Mouse (Mus musculus) left cerebral cortex, adult 2 months (tissue): Measurements from ENCODE around the gene Miga1. TPM values are rescaled to one million over a fixed set of nuclear protein-coding genes. Genes with fewer than 3 reads are reported as not detected.

Source experiments
- DNase-seq, 2 experiments: peaks; one replicate each; pipeline ENCODE4 v3.0.0; 2021 to 2022; ENCODE audit warnings: low spot score in 2 of 2, mixed read lengths in 1 of 2; ENCODE audit errors: extremely low spot score in 1 of 2
- H3K27ac ChIP-seq: fragments of 200-600 bp; 2 replicates; pipeline ENCODE4 v1.8.1; 2022
- H3K4me3 ChIP-seq: fragments of 200-600 bp; 2 replicates; pipeline ENCODE4 v1.8.1; 2022
- CTCF ChIP-seq: fragments of 200-600 bp; IDR thresholded peaks from 2 replicates; pipeline ENCODE4 v1.8.1; 2022; ENCODE audit warnings: antibody characterized with exemption, mild to moderate bottlenecking, moderate library complexity
- intact Hi-C: fragments of 180-260 bp; cut with DNase I; formaldehyde crosslinking; loops from one replicate; pipeline ENCODE4 v1.15.1; 2025
- total RNA-seq, 2 experiments: library from RNA; stranded (reverse); gene quantifications; 2 replicates each; pipeline ENCODE4 v1.2.3; 2021

The Miga1 gene
- total RNA-seq, 2 experiments from 2014 or later = 76.2 to 78.3 TPM

- no peak for TF ChIP-seq CTCF
- intact Hi-C loops = loop anchor here (10.0 kb wide), 1 partner anchor 146 kb away; no protein-coding TSS in a partner anchor
- DNase-seq = no peak
- no peak overlapping the region for H3K27ac ChIP-seq
- H3K4me3 ChIP-seq = no peak overlapping the region
These were observed 111.4 kb downstream of the Miga1 start for GRCm38 (mm10) chr3:152228843-152229242.

DNA sequence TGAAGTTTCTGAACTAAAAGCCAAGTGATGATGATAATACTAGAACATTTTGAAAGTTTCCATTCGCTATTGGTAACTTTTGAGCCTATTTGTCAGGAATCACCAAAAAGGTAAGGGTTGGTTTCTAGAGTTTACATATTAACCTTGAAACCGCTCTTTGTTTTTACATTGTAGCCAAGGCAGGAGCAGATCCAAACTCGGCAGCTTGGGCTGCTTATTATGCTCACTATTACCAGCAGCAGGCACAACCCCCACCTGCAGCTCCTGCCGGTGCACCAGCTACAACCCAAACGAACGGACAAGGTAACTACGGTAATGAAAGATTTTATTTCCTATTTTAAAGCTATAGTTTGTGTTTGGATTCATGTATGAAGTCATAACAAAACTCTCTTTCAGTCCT is 114.3 kb downstream of the Miga1 start:
- no peak for TF ChIP-seq CTCF
- no peak overlapping the region for H3K4me3 ChIP-seq
- intact Hi-C loops = loop anchor here (10.0 kb wide), 1 partner anchor 149 kb away; no protein-coding TSS in a partner anchor
- DNase-seq = no peak
- H3K27ac ChIP-seq = no peak overlapping the region

- intact Hi-C loops = loop anchor here (10.0 kb wide), 1 partner anchor 150 kb away; no protein-coding TSS in a partner anchor
- peak; percentile 17 for TF ChIP-seq CTCF
- no peak for DNase-seq
- H3K4me3 ChIP-seq = no peak overlapping the region
- H3K27ac ChIP-seq = no peak overlapping the region
These were observed 115.3 kb downstream of the Miga1 start for GRCm38 (mm10) chr3:152224918-152225317.

Other genes starting within 250 kb of the Miga1 start
- 1 to 10 TPM; 2.8 to 3.2 TPM for gene Gipc2, start 174.2 kb downstream of the Miga1 start, total RNA-seq
- 10 to 100 TPM; 75.4 to 78.2 TPM for gene Dnajb4, start 130.1 kb downstream of the Miga1 start, total RNA-seq
- 100 to 1,000 TPM; 131 to 132 TPM for gene Fubp1, start 130.0 kb downstream of the Miga1 start, total RNA-seq
- gene Nexn, start 74.1 kb downstream of the Miga1 start, total RNA-seq = 1 to 10 TPM; 1.4 to 5.0 TPM
- gene Usp33, start 6.1 kb upstream of the Miga1 start, total RNA-seq = 100 to 1,000 TPM; 129 to 136 TPM
- gene Zzz3, start 55.1 kb upstream of the Miga1 start, total RNA-seq = 10 to 100 TPM; 49.5 to 52.6 TPM